Mouse (Mus musculus) erythroblast, embryonic 14.5 days (primary cell): ENCODE data around the gene Gclm.

Experiments
- GATA1 ChIP-seq: IDR thresholded peaks from 2 replicates; pipeline ENCODE4 v1.6.1; 2012; ENCODE audit warnings: low read length, inconsistent platforms, mixed read lengths
- TAL1 ChIP-seq: IDR thresholded peaks from 3 replicates; pipeline ENCODE4 v1.6.1; 2012; ENCODE audit warnings: low read length, inconsistent platforms, mixed read lengths

DNA sequence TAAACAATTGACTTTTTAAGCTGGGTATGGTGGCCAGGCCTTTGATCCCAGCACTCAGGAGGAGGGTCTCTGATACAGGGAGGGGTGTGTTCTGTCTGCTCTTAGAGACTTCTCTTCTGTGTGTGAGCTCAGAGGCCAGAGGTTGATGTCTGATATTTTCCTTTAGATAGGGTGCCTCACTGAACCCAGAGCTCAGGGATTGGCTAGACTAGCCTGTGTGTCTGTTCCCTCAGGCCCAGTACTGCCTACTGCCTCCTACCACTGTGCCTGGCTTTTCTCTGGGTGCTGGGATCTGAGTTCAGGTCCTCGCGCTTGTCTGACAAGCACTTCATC, 2.4 kb downstream of the Gclm start:
- TF ChIP-seq GATA1 (no peak), TAL1 (no peak)
